Comparison of ENCODE assay signal across 8 mouse cellular contexts in genomic region chr11:77372196-77372904, GRCm38 (mm10).
DNase-seq lines count a peak whose midpoint lies in the region; ATAC-seq and TF ChIP-seq lines count a peak whose summit lies in the region.

No protein-coding gene starts in this region.

- no peak for TF ChIP-seq POLR2A in cerebellum, adult 2 months (IDR thresholded peaks at IDR 0.05; ENCODE audit: borderline replicate concordance, insufficient read depth, low read length)

- intact Hi-C loops in heart, postnatal 25 days (cut with DNase I), result loop anchor here (2.0 kb wide), 1 partner anchor 68 kb away; no protein-coding TSS in a partner anchor

- H3K36me3 ChIP-seq in embryonic facial prominence, embryonic 13.5 days, result no peaks in the 10 kb centered on the region

- DNase-seq in ovary, postnatal 36 days (ENCODE audit: low spot score), result peak; percentile 9
- DNase-seq in ovary, postnatal 14 days (ENCODE audit: low spot score), result no peak
- peak; percentile 26 for DNase-seq in heart, postnatal 25 days (ENCODE audit: low spot score)
- DNase-seq in lung, postnatal 14 days, result peak; percentile 59
- no peak for DNase-seq in cerebellum, adult 2 months
- DNase-seq in urinary bladder, postnatal 4 days (ENCODE audit: low spot score in 2 of 2), result no peak
- DNase-seq in left cerebral cortex, adult 11 months (ENCODE audit: low spot score), result no peak

- no peak overlapping the region for H3K4me3 ChIP-seq in embryonic facial prominence, embryonic 13.5 days
- no peak overlapping the region for H3K4me3 ChIP-seq in cerebellum, adult 2 months (replicated peaks; ENCODE audit: insufficient read depth, low read depth, low read length)

- no peak overlapping the region for H3K4me2 ChIP-seq in embryonic facial prominence, embryonic 13.5 days

- peak overlapping the region; percentile 80 for H3K27ac ChIP-seq in embryonic facial prominence, embryonic 13.5 days
- H3K27ac ChIP-seq in cerebellum, adult 2 months (ENCODE audit: insufficient read depth, low read length), result no peak overlapping the region

- H3K27me3 ChIP-seq in embryonic facial prominence, embryonic 13.5 days, result no peaks in the 10 kb centered on the region
- no peaks in the 10 kb centered on the region for H3K27me3 ChIP-seq in cerebellum, adult 2 months (ENCODE audit: control insufficient read depth, insufficient read depth, low read length)

- no peak overlapping the region for H3K9ac ChIP-seq in embryonic facial prominence, embryonic 13.5 days

- TF ChIP-seq CTCF in cerebellum, adult 2 months (IDR thresholded peaks at IDR 0.05; ENCODE audit: borderline replicate concordance, insufficient read depth, low read depth, low read length), result no peak

- peaks cover 17% of the 10 kb centered on the region for H3K4me1 ChIP-seq in embryonic facial prominence, embryonic 13.5 days
- no peaks in the 10 kb centered on the region for H3K4me1 ChIP-seq in cerebellum, adult 2 months (ENCODE audit: control insufficient read depth, insufficient read depth, low read length)

- WGBS in embryonic facial prominence, embryonic 13.5 days, result 18% methylated on average over 8 of the region's 8 CpGs
- 81% methylated on average over 8 of the region's 8 CpGs for WGBS in cerebellum, adult 2 months

- no peak for ATAC-seq in embryonic facial prominence, embryonic 13.5 days (ENCODE audit: insufficient number of reproducible peaks, insufficient read depth, low FRiP score, low TSS enrichment, low read depth)

- no peaks in the 10 kb centered on the region for H3K9me3 ChIP-seq in embryonic facial prominence, embryonic 13.5 days

Comparison
In these comparisons a context has a peak if more than half of its experiments do, and no peak if none do; other contexts are left out.
1. DNase-seq: peak in ovary, postnatal 36 days (single experiment), heart, postnatal 25 days (single experiment) and lung, postnatal 14 days (single experiment); none in ovary, postnatal 14 days (single experiment), cerebellum, adult 2 months (0 of 2), urinary bladder, postnatal 4 days (0 of 2) and left cerebral cortex, adult 11 months (single experiment).